Mouse (Mus musculus) kidney, adult 2 months (tissue): ENCODE results near the gene Mecom.

Experiments
- CTCF ChIP-seq: fragments of 200-500 bp; conservative IDR thresholded peaks from 2 replicates; pipeline ENCODE4 v1.5.1; 2011; ENCODE audit warnings: low read depth, mild to moderate bottlenecking, control low read depth, low read length, moderate library complexity, mixed read lengths; ENCODE audit not compliant: insufficient read depth, insufficient read length
- POLR2A ChIP-seq: fragments of 200-500 bp; IDR thresholded peaks from one replicate; pipeline ENCODE4 v1.6.1; 2011; ENCODE audit warnings: low read depth, low read length, control low read depth

DNA sequence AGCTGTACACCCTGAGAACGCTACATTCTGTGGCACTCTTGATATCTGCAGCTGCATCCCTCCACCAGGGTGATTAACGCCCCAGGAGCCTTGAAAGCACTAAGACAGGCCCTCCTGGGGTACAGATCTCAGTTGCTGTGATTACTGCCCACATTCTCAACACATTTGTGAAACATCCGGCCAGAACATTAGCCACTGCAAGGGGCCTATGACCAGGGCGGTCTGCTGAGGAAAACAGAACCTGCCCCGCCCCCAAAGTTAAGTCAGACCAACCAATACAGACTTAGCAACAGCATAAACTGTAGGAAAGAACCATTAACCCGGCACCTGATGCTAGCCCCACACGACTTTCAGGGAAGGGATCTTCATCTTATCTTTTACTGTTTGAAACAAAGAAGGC lies 109.8 kb downstream of the Mecom start:
- no peak for TF ChIP-seq POLR2A
- TF ChIP-seq CTCF, result no peak
